Mouse (Mus musculus) forebrain, embryonic 11.5 days (tissue): Measurements from ENCODE around the gene Cd22. TPM values are rescaled to one million over a fixed set of nuclear protein-coding genes. Genes with fewer than 3 reads are reported as not detected.
"Not testable (repeated sequence)": the region's sequence is repeated elsewhere in the genome, so short reads cannot be mapped to it uniquely, and the experiment has no call there.

Experiments used
- ATAC-seq: fragments of 200-750 bp; cut with Nextera tagmentation; replicated peaks from 2 replicates; pipeline ENCODE4 v1.8.0; 2017; ENCODE audit warnings: moderate TSS enrichment; ENCODE audit not compliant: low FRiP score
- DNase-seq: peaks from one replicate; pipeline ENCODE4 v3.0.0-alpha.2; 2017; ENCODE audit warnings: low spot score
- H3K27ac ChIP-seq: fragments of 300-500 bp; sonication (generic); 2 replicates; pipeline ENCODE4 v1.5.1; 2014; ENCODE audit warnings: low read depth, low read length
- H3K27me3 ChIP-seq: fragments of 300-500 bp; sonication (generic); 2 replicates; pipeline ENCODE4 v1.6.1; 2014; ENCODE audit warnings: mild to moderate bottlenecking, low read length, mixed read lengths; ENCODE audit not compliant: control insufficient read depth, insufficient read depth
- H3K36me3 ChIP-seq: fragments of 300-500 bp; sonication (generic); 2 replicates; pipeline ENCODE4 v1.6.1; 2014; ENCODE audit warnings: mild to moderate bottlenecking, low read length, moderate library complexity, mixed read lengths; ENCODE audit not compliant: control insufficient read depth, insufficient read depth
- H3K4me1 ChIP-seq: fragments of 300-500 bp; sonication (generic); replicated peaks from 2 replicates; pipeline ENCODE4 v1.6.1; 2014; ENCODE audit warnings: low read length, mixed read lengths; ENCODE audit not compliant: control insufficient read depth, insufficient read depth
- H3K4me2 ChIP-seq: fragments of 300-500 bp; sonication (generic); 2 replicates; pipeline ENCODE4 v1.6.1; 2014; ENCODE audit warnings: low read depth, mild to moderate bottlenecking, low read length, moderate library complexity, mixed read lengths; ENCODE audit not compliant: severe bottlenecking
- H3K4me3 ChIP-seq: fragments of 300-500 bp; sonication (generic); 2 replicates; pipeline ENCODE4 v1.5.1; 2014; ENCODE audit warnings: low read depth, low read length
- H3K9ac ChIP-seq: fragments of 300-500 bp; sonication (generic); 2 replicates; pipeline ENCODE4 v1.6.1; 2014; ENCODE audit warnings: low read length
- H3K9me3 ChIP-seq: fragments of 300-500 bp; sonication (generic); 2 replicates; pipeline ENCODE4 v1.6.1; 2016; ENCODE audit warnings: low read length, mixed read lengths; ENCODE audit not compliant: control insufficient read depth
- WGBS: fragments of 180-500 bp; shearing (Covaris S2); extraction: QIAGEN DNeasy Blood & Tissue Kit; methylation state at CpG from one replicate; pipeline ENCODE4 v1.1.7; 2014; 5-methylcytosine and 5-hydroxymethylcytosine counted together
- polyA plus RNA-seq: library from polyadenylated mRNA; unstranded; fragments of >200 nt; fragmentation: Nextera tagmentation; extraction: Ambion mirVana; gene quantifications from 2 replicates; pipeline ENCODE4 v1.2.1, GENCODE M21; 2014

The Cd22 gene
- polyA plus RNA-seq, 1 experiment from 2014 or later = not detected

DNA sequence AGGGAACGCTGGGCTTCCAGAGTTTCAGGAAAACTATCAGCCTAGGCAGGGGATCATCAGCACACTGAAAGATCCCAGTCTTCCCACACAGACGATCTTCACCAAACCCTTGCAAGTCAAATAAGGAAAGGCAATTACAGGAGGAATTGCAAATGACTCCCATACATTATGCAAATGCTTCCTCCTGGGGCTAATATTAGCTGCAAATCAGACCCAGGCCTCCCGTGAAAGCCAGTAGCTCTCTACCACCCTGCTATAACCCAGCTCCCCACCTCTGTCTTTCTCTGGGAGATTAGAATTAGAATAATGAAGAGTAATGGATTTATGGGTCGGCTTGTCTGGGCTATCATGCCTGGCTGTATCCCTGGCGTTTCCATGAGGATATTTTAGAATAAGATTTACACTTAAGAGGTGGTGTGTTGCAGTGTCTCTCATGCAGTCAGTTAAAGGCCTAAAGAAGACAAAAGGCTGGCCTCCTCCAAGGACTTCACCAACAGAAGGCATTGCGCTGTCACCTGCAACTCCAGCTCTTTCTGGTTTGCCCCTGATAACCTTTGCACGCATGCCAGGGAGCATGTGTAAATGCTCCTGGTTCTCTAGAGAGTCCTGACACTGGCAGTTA lies 35.4 kb downstream of the Cd22 start:
- Histone ChIP-seq H3K4me2 (no peak overlapping the region), H3K27me3 (no peaks in the 10 kb centered on the region), H3K4me3 (no peak overlapping the region), H3K9me3 (no peaks in the 10 kb centered on the region), H3K9ac (no peak overlapping the region), H3K36me3 (no peaks in the 10 kb centered on the region), H3K4me1 (no peaks in the 10 kb centered on the region), H3K27ac (no peak overlapping the region)
- ATAC-seq = no peak
- 50% methylated on average over 7 of the region's 7 CpGs for WGBS
- no peak for DNase-seq

DNA sequence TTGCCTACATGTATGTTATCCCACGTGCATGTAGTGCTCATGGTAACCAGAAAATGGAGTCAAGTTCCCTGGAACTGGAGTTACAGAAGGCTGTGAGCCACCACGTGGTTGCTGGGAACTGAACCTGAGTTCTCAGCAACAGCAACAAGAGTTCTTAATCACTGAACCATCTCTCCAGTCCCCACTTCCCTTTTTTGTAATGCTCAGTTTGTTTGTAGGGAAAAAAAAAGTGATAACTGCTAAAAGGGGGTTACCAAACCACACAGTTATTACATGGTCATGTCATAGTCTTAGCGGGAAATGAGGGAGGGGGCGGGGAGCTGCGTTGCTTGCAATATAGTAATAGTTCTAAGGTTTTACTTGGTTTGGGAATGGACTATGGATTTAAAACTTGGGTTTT lies 38.0 kb downstream of the Cd22 start:
- H3K27ac ChIP-seq = no peak overlapping the region
- no peaks in the 10 kb centered on the region for H3K4me1 ChIP-seq
- no peak for ATAC-seq
- no peaks in the 10 kb centered on the region for H3K36me3 ChIP-seq
- no peak overlapping the region for H3K9ac ChIP-seq
- no peaks in the 10 kb centered on the region for H3K27me3 ChIP-seq
- H3K4me3 ChIP-seq = no peak overlapping the region
- no peak for DNase-seq
- H3K9me3 ChIP-seq = no peaks in the 10 kb centered on the region
- H3K4me2 ChIP-seq = no peak overlapping the region
- 82% methylated on average over 5 of the region's 5 CpGs for WGBS

DNA sequence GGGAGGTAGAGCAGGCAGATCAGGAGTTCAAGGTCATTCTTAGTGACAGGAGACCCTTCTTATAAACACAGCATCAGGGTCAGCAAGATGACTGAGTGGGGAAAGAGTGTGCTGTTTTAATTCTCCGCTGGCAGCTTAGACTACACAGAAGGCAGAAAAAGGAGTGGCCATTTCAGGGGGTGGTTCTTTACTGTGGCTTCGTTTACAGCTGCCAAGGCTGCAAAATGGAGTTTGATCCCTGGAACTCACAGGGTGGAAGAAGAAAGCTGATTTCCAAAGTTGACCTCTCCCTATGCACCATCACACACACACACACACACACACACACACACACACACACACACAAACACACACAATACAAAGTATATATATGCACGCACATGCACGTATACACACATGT lies 38.8 kb downstream of the Cd22 start:
- DNase-seq (no peak), ATAC-seq (no peak)
- Histone ChIP-seq H3K4me1 (no peaks in the 10 kb centered on the region), H3K27ac (no peak overlapping the region), H3K9ac (no peak overlapping the region), H3K9me3 (no peaks in the 10 kb centered on the region), H3K4me3 (no peak overlapping the region), H3K4me2 (no peak overlapping the region), H3K27me3 (no peaks in the 10 kb centered on the region), H3K36me3 (no peaks in the 10 kb centered on the region)
- 80% methylated on average over 4 of the region's 4 CpGs for WGBS

DNA sequence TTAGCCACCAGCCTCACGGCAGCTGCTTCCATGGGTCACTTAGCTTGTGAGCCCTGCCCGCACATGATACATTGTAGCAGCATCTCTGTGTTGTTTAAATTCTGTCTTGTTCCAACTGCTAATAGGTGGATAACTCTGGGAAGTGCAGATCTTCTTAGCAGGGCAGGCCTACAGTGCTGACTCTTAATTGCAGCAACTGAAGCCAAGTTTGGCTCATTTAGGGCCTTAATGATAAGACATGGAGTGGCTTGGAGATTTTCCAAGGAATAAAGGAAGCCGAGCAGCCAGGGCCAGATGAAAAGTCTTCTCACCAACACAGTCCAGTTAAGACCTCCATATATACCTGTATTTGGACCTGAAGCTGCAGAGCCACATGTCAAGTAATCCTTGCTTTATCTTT lies 39.8 kb downstream of the Cd22 start:
- Histone ChIP-seq H3K4me3 (no peak overlapping the region), H3K36me3 (no peaks in the 10 kb centered on the region), H3K9ac (no peak overlapping the region), H3K27me3 (no peaks in the 10 kb centered on the region), H3K27ac (no peak overlapping the region), H3K4me1 (no peaks in the 10 kb centered on the region), H3K9me3 (no peaks in the 10 kb centered on the region), H3K4me2 (no peak overlapping the region)
- no peak for DNase-seq
- ATAC-seq = no peak
- 87% methylated on average over 3 of the region's 3 CpGs for WGBS

DNA sequence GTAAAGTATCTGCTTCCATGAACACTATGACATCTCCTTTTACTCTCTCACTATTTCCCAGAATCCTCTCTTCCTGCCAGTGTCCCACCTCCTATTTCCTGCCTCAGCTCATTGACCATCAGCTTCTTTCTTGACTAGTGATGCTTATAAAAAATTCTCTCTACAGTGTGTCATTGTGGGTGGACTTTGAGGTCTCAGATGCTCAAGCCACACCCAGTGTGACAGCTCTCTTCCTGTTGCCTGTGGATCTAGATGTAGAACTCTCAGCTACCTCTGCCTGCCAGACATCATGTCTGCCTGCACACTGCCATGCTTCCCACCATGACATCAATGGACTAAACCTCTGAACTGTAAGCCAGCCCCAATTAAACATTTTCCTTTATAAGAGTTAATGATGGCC lies 42.9 kb downstream of the Cd22 start:
- DNase-seq (no peak), ATAC-seq (no peak)
- Histone ChIP-seq H3K27ac (no peak overlapping the region), H3K9me3 (no peaks in the 10 kb centered on the region), H3K9ac (no peak overlapping the region), H3K36me3 (no peaks in the 10 kb centered on the region), H3K4me2 (no peak overlapping the region), H3K27me3 (no peaks in the 10 kb centered on the region), H3K4me1 (no peaks in the 10 kb centered on the region), H3K4me3 (no peak overlapping the region)

DNA sequence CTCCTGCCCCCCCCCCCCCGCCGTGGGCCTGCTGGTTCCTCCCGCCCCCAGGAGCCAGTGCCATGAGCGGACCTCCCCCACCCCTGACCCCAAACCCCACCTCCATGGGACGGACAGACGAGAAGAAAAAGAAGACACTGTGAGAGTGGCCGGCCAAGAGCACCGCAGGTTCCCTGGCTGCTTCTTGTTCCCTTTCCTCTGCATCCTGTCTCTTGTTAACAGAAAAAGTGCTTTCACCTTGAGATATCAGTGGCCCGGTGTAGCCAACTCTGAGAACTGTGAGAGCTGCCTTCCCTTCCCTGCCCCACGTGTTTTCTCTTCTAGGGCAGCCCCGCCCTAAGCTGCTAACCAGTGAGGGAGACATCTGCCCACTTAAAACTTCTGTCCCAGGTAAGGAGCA lies 47.5 kb downstream of the Cd22 start:
- H3K9ac ChIP-seq, DNase-seq, H3K4me2 ChIP-seq, H3K27me3 ChIP-seq, H3K4me3 ChIP-seq, H3K36me3 ChIP-seq, H3K27ac ChIP-seq, H3K4me1 ChIP-seq, H3K9me3 ChIP-seq, ATAC-seq: not testable (repeated sequence)
- WGBS = 69% methylated on average over 9 of the region's 11 CpGs

DNA sequence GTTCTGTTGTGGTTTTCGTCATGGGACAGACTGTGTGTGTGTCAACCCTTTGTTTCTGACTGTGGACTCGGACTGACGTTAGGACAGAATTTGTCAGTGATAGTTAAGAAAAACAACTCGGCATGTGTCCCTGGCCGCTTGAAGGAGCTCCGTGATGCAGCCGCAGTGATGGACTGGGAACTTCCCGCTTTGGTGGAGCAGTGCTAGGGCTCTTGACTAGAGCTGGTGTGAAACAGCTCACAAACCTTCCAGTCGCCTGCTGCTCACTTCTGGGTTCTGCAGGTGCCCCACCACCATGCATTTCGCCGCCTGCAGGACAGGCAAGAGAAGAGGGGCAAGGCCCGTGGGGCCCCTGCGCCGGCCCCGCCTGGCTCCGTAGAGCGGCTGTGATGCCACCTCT lies 47.9 kb downstream of the Cd22 start:
- Histone ChIP-seq H3K4me1 (no peaks in the 10 kb centered on the region), H3K4me3 (no peak overlapping the region), H3K4me2 (no peak overlapping the region), H3K27me3 (no peaks in the 10 kb centered on the region), H3K27ac (no peak overlapping the region), H3K9me3 (no peaks in the 10 kb centered on the region), H3K36me3 (no peaks in the 10 kb centered on the region), H3K9ac (no peak overlapping the region)
- DNase-seq (no peak), ATAC-seq (no peak)
- WGBS = 80% methylated on average over 17 of the region's 17 CpGs

DNA sequence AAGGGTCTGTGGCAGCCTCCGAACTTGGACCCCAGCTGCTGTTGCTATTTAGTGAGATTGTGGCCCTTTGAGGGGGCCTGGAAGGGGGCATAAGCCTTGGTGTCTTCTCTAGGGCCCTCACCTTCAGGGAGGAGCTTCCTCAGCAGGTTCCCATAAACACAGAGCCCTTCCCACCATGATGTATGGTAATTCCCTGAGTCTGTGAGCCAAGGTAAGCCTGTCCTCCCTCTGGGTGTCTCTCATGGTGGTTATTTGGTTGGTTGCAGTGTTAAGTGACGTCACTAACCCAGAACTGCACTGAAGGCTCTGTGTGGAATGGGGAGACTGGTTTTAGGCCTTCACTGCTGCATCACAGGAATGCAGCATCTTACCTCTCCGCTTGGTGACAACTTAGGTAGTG lies 50.7 kb downstream of the Cd22 start:
- WGBS = 70% methylated on average over 3 of the region's 3 CpGs
- no peak overlapping the region for H3K4me3 ChIP-seq
- no peak for DNase-seq
- H3K27ac ChIP-seq = no peak overlapping the region
- H3K27me3 ChIP-seq = no peaks in the 10 kb centered on the region
- no peaks in the 10 kb centered on the region for H3K4me1 ChIP-seq
- no peaks in the 10 kb centered on the region for H3K36me3 ChIP-seq
- no peak overlapping the region for H3K4me2 ChIP-seq
- no peak overlapping the region for H3K9ac ChIP-seq
- no peaks in the 10 kb centered on the region for H3K9me3 ChIP-seq
- ATAC-seq = no peak

DNA sequence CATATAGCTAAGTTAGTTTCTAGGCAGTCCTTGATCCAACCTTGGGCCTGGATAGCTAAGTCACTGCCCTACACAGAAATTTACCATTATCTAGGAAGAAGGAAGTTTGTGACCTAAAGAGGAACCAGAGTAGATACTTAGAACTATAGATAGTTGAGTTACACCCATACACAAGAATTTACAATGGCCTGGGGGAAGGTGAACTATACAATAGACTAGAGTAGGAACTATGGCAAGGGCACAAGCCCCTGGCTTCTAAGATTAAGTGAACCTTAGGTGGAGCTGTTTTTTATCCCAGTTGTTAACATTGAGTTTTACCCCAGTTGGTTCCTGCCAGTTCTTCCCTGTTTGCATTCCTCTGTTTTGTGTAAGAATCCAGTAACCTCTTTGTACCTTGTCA lies 51.3 kb downstream of the Cd22 start:
- DNase-seq, H3K4me3 ChIP-seq, H3K9me3 ChIP-seq, H3K4me2 ChIP-seq, H3K36me3 ChIP-seq, ATAC-seq, H3K27ac ChIP-seq, H3K4me1 ChIP-seq, H3K9ac ChIP-seq, H3K27me3 ChIP-seq: not testable (repeated sequence)
